Mouse (Mus musculus) midbrain, embryonic 14.5 days (tissue): ENCODE results near the gene Slc35e2. TPM values are rescaled to one million over a fixed set of nuclear protein-coding genes. Genes with fewer than 3 reads are reported as not detected.
"Not testable (repeated sequence)": the region's sequence is repeated elsewhere in the genome, so short reads cannot be mapped to it uniquely, and the experiment has no call there.

Experiments used
- ATAC-seq: fragments of 200-750 bp; cut with Nextera tagmentation; 2 replicates; pipeline ENCODE4 v1.8.0; 2017; ENCODE audit warnings: moderate number of reproducible peaks, moderate library complexity; ENCODE audit not compliant: low FRiP score, low TSS enrichment
- DNase-seq: peaks from one replicate; pipeline ENCODE4 v3.0.0-alpha.2; 2015
- H3K27ac ChIP-seq: fragments of 300-500 bp; sonication (generic); replicated peaks from 2 replicates; pipeline ENCODE4 v1.5.1; 2014; ENCODE audit warnings: mild to moderate bottlenecking, low read depth, low read length, moderate library complexity
- H3K27me3 ChIP-seq: fragments of 300-500 bp; sonication (generic); 2 replicates; pipeline ENCODE4 v1.6.1; 2014; ENCODE audit warnings: low read length, control low read depth, mixed read lengths; ENCODE audit not compliant: control insufficient read depth, insufficient read depth
- H3K36me3 ChIP-seq: fragments of 300-500 bp; sonication (generic); 2 replicates; pipeline ENCODE4 v1.6.1; 2014; ENCODE audit warnings: low read length, control low read depth; ENCODE audit not compliant: control insufficient read depth, insufficient read depth
- H3K4me1 ChIP-seq: fragments of 300-500 bp; sonication (generic); 2 replicates; pipeline ENCODE4 v1.6.1; 2014; ENCODE audit warnings: mild to moderate bottlenecking, antibody characterized with exemption, low read length, control low read depth; ENCODE audit not compliant: control insufficient read depth, insufficient read depth
- H3K4me2 ChIP-seq: fragments of 300-500 bp; sonication (generic); 2 replicates; pipeline ENCODE4 v1.6.1; 2014; ENCODE audit warnings: mild to moderate bottlenecking, low read length, moderate library complexity
- H3K4me3 ChIP-seq: fragments of 300-500 bp; sonication (generic); replicated peaks from 2 replicates; pipeline ENCODE4 v1.5.1; 2014; ENCODE audit warnings: low read depth, low read length
- H3K9ac ChIP-seq: fragments of 300-500 bp; sonication (generic); replicated peaks from 2 replicates; pipeline ENCODE4 v1.6.1; 2014; ENCODE audit warnings: mild to moderate bottlenecking, low read length, moderate library complexity
- H3K9me3 ChIP-seq: fragments of 300-500 bp; sonication (generic); 2 replicates; pipeline ENCODE4 v1.6.1; 2016; ENCODE audit warnings: low read length, control low read depth, mixed read lengths; ENCODE audit not compliant: control insufficient read depth
- WGBS: fragments of 180-500 bp; shearing (Covaris S2); extraction: QIAGEN DNeasy Blood & Tissue Kit; methylation state at CpG from one replicate; pipeline ENCODE4 v1.1.7; 2014; 5-methylcytosine and 5-hydroxymethylcytosine counted together
- polyA plus RNA-seq: library from polyadenylated mRNA; unstranded; fragments of >200 nt; fragmentation: Nextera tagmentation; extraction: Ambion mirVana; gene quantifications from 2 replicates; pipeline ENCODE4 v1.2.1, GENCODE M21; 2014

Slc35e2 gene
- polyA plus RNA-seq, 1 experiment from 2014 or later = 19.9 TPM

GRCm38 (mm10) chr4:155630267-155630666 is 29.1 kb downstream of the Slc35e2 start:
- no peak for ATAC-seq
- Histone ChIP-seq H3K9me3 (no peaks in the 10 kb centered on the region), H3K4me1 (0 out of 2 replicates have a peak, but pooled peaks cover 3% of the 10 kb centered on the region), H3K27ac (no peak overlapping the region), H3K27me3 (no peaks in the 10 kb centered on the region), H3K4me2 (no peak overlapping the region), H3K4me3 (no peak overlapping the region), H3K36me3 (peaks cover 75% of the 10 kb centered on the region), H3K9ac (no peak overlapping the region)
- 96% methylated on average over 6 of the region's 6 CpGs for WGBS
- DNase-seq = no peak

- no peak overlapping the region for H3K4me3 ChIP-seq
- H3K9me3 ChIP-seq = no peaks in the 10 kb centered on the region
- ATAC-seq (no peak), DNase-seq (no peak)
- no peak overlapping the region for H3K9ac ChIP-seq
- peaks cover 89% of the 10 kb centered on the region for H3K36me3 ChIP-seq
- H3K4me2 ChIP-seq = no peak overlapping the region
- H3K27ac ChIP-seq = no peak overlapping the region
- no peaks in the 10 kb centered on the region for H3K4me1 ChIP-seq
- no peaks in the 10 kb centered on the region for H3K27me3 ChIP-seq
Measured at GRCm38 (mm10) chr4:155635766-155636499, 34.7 kb downstream of the Slc35e2 start.

- Histone ChIP-seq H3K4me1 (no peaks in the 10 kb centered on the region), H3K4me2 (no peak overlapping the region), H3K27ac (no peak overlapping the region), H3K4me3 (no peak overlapping the region), H3K9ac (no peak overlapping the region), H3K36me3 (peaks cover 84% of the 10 kb centered on the region), H3K27me3 (no peaks in the 10 kb centered on the region), H3K9me3 (no peaks in the 10 kb centered on the region)
- ATAC-seq = no peak
- DNase-seq = no peak
- 94% methylated on average over 1 of the region's 1 CpGs for WGBS
Measured at GRCm38 (mm10) chr4:155643531-155643930, 42.3 kb downstream of the Slc35e2 start.

GRCm38 (mm10) chr4:155645308-155645707 is 44.1 kb downstream of the Slc35e2 start, which contains the start of gene Gm10563:
Gene Gm10563, minus strand, starts transcription at chr4:155645408.
- not testable (repeated sequence) for DNase-seq, ATAC-seq, H3K4me3 ChIP-seq, H3K4me1 ChIP-seq, H3K27me3 ChIP-seq, H3K4me2 ChIP-seq, H3K9ac ChIP-seq, H3K27ac ChIP-seq, H3K9me3 ChIP-seq
- WGBS = 98% methylated on average over 2 of the region's 2 CpGs
- peaks cover 88% of the 10 kb centered on the region for H3K36me3 ChIP-seq

GRCm38 (mm10) chr4:155645721-155646120 is 44.5 kb downstream of the Slc35e2 start:
- no peak overlapping the region for H3K4me3 ChIP-seq
- no peak for ATAC-seq
- H3K4me2 ChIP-seq = no peak overlapping the region
- H3K9me3 ChIP-seq = no peaks in the 10 kb centered on the region
- WGBS = 98% methylated on average over 5 of the region's 5 CpGs
- peaks cover 88% of the 10 kb centered on the region for H3K36me3 ChIP-seq
- no peak overlapping the region for H3K9ac ChIP-seq
- DNase-seq = no peak
- H3K27me3 ChIP-seq = no peaks in the 10 kb centered on the region
- no peaks in the 10 kb centered on the region for H3K4me1 ChIP-seq
- no peak overlapping the region for H3K27ac ChIP-seq

- DNase-seq = no peak
- ATAC-seq = no peak
- H3K9me3 ChIP-seq = no peaks in the 10 kb centered on the region
- no peak overlapping the region for H3K4me2 ChIP-seq
- H3K27ac ChIP-seq = no peak overlapping the region
- no peak overlapping the region for H3K9ac ChIP-seq
- peaks cover 15% of the 10 kb centered on the region for H3K4me1 ChIP-seq
- WGBS = 94% methylated on average over 11 of the region's 11 CpGs
- peaks cover 66% of the 10 kb centered on the region for H3K36me3 ChIP-seq
- no peak overlapping the region for H3K4me3 ChIP-seq
- peaks cover 34% of the 10 kb centered on the region for H3K27me3 ChIP-seq
Measured at GRCm38 (mm10) chr4:155649355-155649754, 48.1 kb downstream of the Slc35e2 start.

GRCm38 (mm10) chr4:155651553-155652269 is 50.5 kb downstream of the Slc35e2 start:
- no peak overlapping the region for H3K27ac ChIP-seq
- no peaks in the 10 kb centered on the region for H3K9me3 ChIP-seq
- peaks cover 54% of the 10 kb centered on the region for H3K27me3 ChIP-seq
- no peak overlapping the region for H3K9ac ChIP-seq
- ATAC-seq (no peak), DNase-seq (no peak)
- no peak overlapping the region for H3K4me2 ChIP-seq
- H3K4me3 ChIP-seq = no peak overlapping the region
- peaks cover 67% of the 10 kb centered on the region for H3K36me3 ChIP-seq
- 67% methylated on average over 15 of the region's 15 CpGs for WGBS
- peaks cover 24% of the 10 kb centered on the region for H3K4me1 ChIP-seq

GRCm38 (mm10) chr4:155652283-155653085 is 51.3 kb downstream of the Slc35e2 start:
- no peak for ATAC-seq
- 16% methylated on average over 36 of the region's 36 CpGs for WGBS
- no peaks in the 10 kb centered on the region for H3K9me3 ChIP-seq

More at GRCm38 (mm10) chr4:155652283-155653085, 51.3 kb downstream of the Slc35e2 start:
- Histone ChIP-seq H3K4me1 (peaks cover 24% of the 10 kb centered on the region), H3K9ac (peak overlapping the region; percentile 49), H3K27ac (no peak overlapping the region), H3K4me3 (peak overlapping the region; percentile 30), H3K4me2 (peak overlapping the region; percentile 67), H3K36me3 (peaks cover 66% of the 10 kb centered on the region), H3K27me3 (peaks cover 54% of the 10 kb centered on the region)
- DNase-seq = peak; percentile 30
